Mouse (Mus musculus) neural tube, embryonic 14.5 days (tissue): Measurements from ENCODE around the gene Camsap2. TPM values are rescaled to one million over a fixed set of nuclear protein-coding genes. Genes with fewer than 3 reads are reported as not detected.

Experiments
- polyA plus RNA-seq: library from polyadenylated mRNA; unstranded; fragments of >200 nt; fragmentation: Nextera tagmentation; extraction: Ambion mirVana; gene quantifications from 2 replicates; pipeline ENCODE4 v1.2.1, GENCODE M21; 2014

The Camsap2 gene
- polyA plus RNA-seq, 1 experiment from 2014 or later: 65.6 TPM

Other genes with a start within 250 kb of the Camsap2 start
- 43.1 and 54.5 TPM in 2 replicates for gene Kif21b, start 214.7 kb downstream of the Camsap2 start, polyA plus RNA-seq
- gene Mroh3, start 133.3 kb downstream of the Camsap2 start, polyA plus RNA-seq: not detected in 2 replicates
- 2.3 and 2.6 TPM in 2 replicates for gene Inava, start 111.8 kb downstream of the Camsap2 start, polyA plus RNA-seq
- 0.67 and 0.70 TPM in 2 replicates for gene Gpr25, start 85.2 kb downstream of the Camsap2 start, polyA plus RNA-seq
- 17.1 and 18.1 TPM in 2 replicates for gene Ddx59, start 69.2 kb upstream of the Camsap2 start, polyA plus RNA-seq
- gene Kif14, start 120.2 kb upstream of the Camsap2 start, polyA plus RNA-seq: 0.35 and 0.99 TPM in 2 replicates